Mouse (Mus musculus) spleen, adult 2 months (tissue): Measurements from ENCODE around the gene Rpgrip1.

Experiments
- CTCF ChIP-seq: fragments of 200-500 bp; IDR thresholded peaks from 2 replicates; pipeline ENCODE4 v1.5.1; 2011; ENCODE audit warnings: mild to moderate bottlenecking, inconsistent platforms; ENCODE audit not compliant: insufficient read depth, insufficient read length, insufficient replicate concordance; ENCODE audit errors: extremely low read depth
- POLR2A ChIP-seq: fragments of 200-500 bp; IDR thresholded peaks from 2 replicates; pipeline ENCODE4 v1.6.1; 2011; ENCODE audit warnings: low read depth, low read length, inconsistent platforms

GRCm38 (mm10) chr14:52071599-52072137 is 38.8 kb upstream of the Rpgrip1 start:
- no peak for TF ChIP-seq CTCF
- no peak for TF ChIP-seq POLR2A
